Mouse (Mus musculus): ENCODE results near the gene Brd4. TPM values are rescaled to one million over a fixed set of nuclear protein-coding genes. Genes with fewer than 3 reads are reported as not detected.
A peak's percentile ranks its signal among the peaks of the same experiment; 100 is the strongest.

Gene Brd4
- polyA plus RNA-seq, 1 experiment from 2014 or later = 132 TPM

DNA sequence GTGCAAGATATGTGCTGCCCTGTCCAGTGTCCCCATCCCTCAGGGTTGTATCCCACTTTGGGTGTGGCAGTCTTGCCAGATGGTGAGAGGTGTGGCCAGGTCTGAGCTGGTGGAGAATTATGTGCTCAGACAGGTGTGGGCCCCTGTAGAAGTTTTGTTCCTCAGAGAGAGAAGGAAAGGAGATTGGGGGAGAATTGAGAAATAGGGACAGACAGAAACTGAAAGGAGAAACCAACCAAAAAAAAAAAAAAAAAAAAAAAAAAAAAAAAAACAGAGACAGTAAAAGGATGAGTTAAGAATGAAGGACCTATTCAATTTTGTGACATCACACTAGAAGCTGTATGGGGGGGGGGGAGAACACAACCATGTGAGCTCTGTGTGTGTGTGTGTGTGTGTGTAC is 119.7 kb downstream of the Brd4 start:
- no peak overlapping the region for H3K9ac ChIP-seq (ENCODE audit: low read depth, low read length)
- no peak overlapping the region for H3K27ac ChIP-seq (ENCODE audit: low read depth, low read length)
- no peaks in the 10 kb centered on the region for H3K27me3 ChIP-seq (ENCODE audit: control insufficient read depth, insufficient read depth, low read length)
- no peak overlapping the region for H3K4me2 ChIP-seq (replicated peaks; ENCODE audit: low read depth, low read length)
- no peaks in the 10 kb centered on the region for H3K36me3 ChIP-seq (ENCODE audit: control insufficient read depth, insufficient read depth, low read length)
- no peak overlapping the region for H3K4me3 ChIP-seq (ENCODE audit: low read length)
- H3K9me3 ChIP-seq (ENCODE audit: control insufficient read depth, low read length) = no peaks in the 10 kb centered on the region
- ATAC-seq (ENCODE audit: low FRiP score, low TSS enrichment) = no peak
- H3K4me1 ChIP-seq (ENCODE audit: control insufficient read depth, insufficient read depth, low read length) = peaks cover 33% of the 10 kb centered on the region

DNA sequence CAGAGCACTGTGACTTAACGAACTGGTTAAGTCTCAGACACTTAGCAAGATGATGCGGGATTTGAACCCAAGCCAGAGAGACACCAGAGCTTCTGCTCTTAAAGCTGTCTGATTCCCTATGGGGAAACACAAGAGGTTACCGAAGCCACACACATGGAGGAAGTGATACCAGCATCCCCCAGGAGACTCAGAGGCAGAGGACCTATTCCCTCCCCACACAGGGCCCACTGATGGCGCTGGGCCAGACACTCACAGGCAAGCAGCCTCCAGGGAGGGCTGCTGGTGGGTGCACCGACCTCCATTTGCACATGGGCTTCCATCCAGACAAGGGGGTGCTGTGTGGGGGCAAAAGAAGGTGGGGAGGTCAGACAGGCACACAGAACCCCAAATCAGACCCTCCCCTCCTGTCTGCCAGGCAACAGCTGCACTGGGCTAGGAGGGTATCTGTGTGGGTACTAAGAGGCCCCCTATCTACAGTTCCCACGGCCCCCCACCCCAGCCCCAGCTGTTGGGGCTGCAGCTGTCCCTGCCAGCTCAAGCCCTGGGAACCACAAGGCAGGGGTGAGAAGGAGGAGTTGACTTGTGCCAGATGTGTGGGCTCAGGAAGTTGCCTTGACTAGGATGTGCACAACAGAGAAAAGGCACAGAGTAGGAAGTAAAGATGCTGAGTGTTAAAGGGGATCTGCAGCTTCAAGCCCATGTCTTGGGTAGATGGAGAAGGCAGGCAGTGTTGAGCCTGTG is 120.4 kb downstream of the Brd4 start:
- Histone ChIP-seq H3K27ac (ENCODE audit: low read depth, low read length) (no peak overlapping the region), H3K4me1 (ENCODE audit: control insufficient read depth, insufficient read depth, low read length) (peaks cover 33% of the 10 kb centered on the region), H3K4me3 (ENCODE audit: low read length) (no peak overlapping the region), H3K4me2 (replicated peaks; ENCODE audit: low read depth, low read length) (no peak overlapping the region), H3K36me3 (ENCODE audit: control insufficient read depth, insufficient read depth, low read length) (no peaks in the 10 kb centered on the region), H3K9me3 (ENCODE audit: control insufficient read depth, low read length) (no peaks in the 10 kb centered on the region), H3K27me3 (ENCODE audit: control insufficient read depth, insufficient read depth, low read length) (no peaks in the 10 kb centered on the region), H3K9ac (ENCODE audit: low read depth, low read length) (peak overlapping the region; percentile 5; the same call in 1 of the 2 replicates)
- 74% methylated on average over 6 of the region's 6 CpGs for WGBS
- no peak for ATAC-seq (ENCODE audit: low FRiP score, low TSS enrichment)

DNA sequence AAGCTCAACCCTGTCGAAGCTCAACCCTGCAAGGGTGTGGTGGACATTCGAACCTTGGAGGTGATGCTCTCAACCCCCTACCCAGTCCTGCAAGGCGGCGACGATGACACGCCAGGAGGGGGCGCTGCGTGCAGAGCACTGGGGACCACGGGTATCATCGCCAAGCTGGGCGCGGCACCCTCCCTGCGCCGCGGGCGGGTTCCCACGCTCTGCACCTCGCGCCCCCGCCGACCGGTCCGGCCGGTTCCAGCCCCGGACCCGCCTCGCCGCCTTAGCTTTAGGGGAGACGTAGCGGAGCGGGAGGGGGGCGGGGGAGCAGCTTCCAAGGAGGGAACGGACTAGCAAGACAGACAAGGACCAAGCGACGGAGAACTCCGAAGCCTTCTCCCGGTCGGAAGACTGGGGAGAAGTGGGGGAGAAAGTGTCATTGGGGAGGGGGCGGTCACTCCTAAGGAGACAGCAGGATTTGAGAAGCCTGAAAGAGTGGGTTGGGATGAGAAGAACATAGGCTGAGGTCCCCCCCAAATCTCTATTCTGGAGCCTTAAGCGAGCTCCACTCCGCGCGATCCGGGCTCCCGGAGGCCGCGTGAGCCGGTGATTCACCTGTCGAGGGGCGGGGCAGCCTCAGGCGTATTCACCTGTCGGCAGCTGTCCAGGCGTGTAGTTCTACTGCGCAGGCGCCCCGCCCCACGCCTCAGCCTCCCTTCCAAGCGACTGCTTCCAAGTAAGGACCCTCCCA is 122.2 kb downstream of the Brd4 start:
- peak; percentile 28 for ATAC-seq (ENCODE audit: low FRiP score, low TSS enrichment)
- peaks cover 30% of the 10 kb centered on the region for H3K4me1 ChIP-seq (ENCODE audit: control insufficient read depth, insufficient read depth, low read length)
- H3K4me2 ChIP-seq (replicated peaks; ENCODE audit: low read depth, low read length) = peak overlapping the region; percentile 86
- no peaks in the 10 kb centered on the region for H3K27me3 ChIP-seq (ENCODE audit: control insufficient read depth, insufficient read depth, low read length)
- 3% methylated on average over 58 of the region's 58 CpGs for WGBS
- peak overlapping the region; percentile 53 for H3K9ac ChIP-seq (ENCODE audit: low read depth, low read length)
- H3K27ac ChIP-seq (ENCODE audit: low read depth, low read length) = 0 out of 2 replicates have a peak overlapping the region, but pooled peaks have one; percentile 37
- H3K36me3 ChIP-seq (ENCODE audit: control insufficient read depth, insufficient read depth, low read length) = peaks cover 15% of the 10 kb centered on the region; the same call in 1 of the 2 replicates
- H3K4me3 ChIP-seq (ENCODE audit: low read length) = peak overlapping the region; percentile 50
- H3K9me3 ChIP-seq (ENCODE audit: control insufficient read depth, low read length) = no peaks in the 10 kb centered on the region

DNA sequence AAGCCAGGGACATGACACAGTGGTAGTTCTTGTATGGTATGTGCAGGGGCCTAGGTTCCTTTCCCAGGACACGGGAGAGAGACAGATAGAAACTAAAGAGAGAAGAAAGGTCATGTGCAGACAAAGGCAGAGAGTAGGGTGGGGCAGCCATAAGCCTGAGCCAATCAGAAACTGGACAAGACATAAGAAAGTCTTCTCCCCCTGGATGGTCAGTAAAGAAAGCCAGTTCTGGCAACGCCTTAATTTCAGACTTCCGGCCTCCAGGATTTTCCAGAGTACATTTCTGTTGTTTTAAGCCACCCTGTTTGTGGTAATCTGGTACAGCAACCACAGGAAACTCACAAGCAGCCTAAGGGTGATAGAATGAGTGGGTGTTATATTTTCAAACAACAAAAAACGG is 123.6 kb downstream of the Brd4 start:
- Histone ChIP-seq H3K27me3 (ENCODE audit: control insufficient read depth, insufficient read depth, low read length) (no peaks in the 10 kb centered on the region), H3K4me3 (ENCODE audit: low read length) (no peak overlapping the region), H3K9me3 (ENCODE audit: control insufficient read depth, low read length) (no peaks in the 10 kb centered on the region), H3K27ac (ENCODE audit: low read depth, low read length) (no peak overlapping the region), H3K4me1 (ENCODE audit: control insufficient read depth, insufficient read depth, low read length) (peaks cover 25% of the 10 kb centered on the region), H3K9ac (ENCODE audit: low read depth, low read length) (no peak overlapping the region), H3K4me2 (replicated peaks; ENCODE audit: low read depth, low read length) (no peak overlapping the region), H3K36me3 (ENCODE audit: control insufficient read depth, insufficient read depth, low read length) (peaks cover 21% of the 10 kb centered on the region)
- WGBS = 80% methylated on average over 4 of the region's 4 CpGs
- no peak for ATAC-seq (ENCODE audit: low FRiP score, low TSS enrichment)

DNA sequence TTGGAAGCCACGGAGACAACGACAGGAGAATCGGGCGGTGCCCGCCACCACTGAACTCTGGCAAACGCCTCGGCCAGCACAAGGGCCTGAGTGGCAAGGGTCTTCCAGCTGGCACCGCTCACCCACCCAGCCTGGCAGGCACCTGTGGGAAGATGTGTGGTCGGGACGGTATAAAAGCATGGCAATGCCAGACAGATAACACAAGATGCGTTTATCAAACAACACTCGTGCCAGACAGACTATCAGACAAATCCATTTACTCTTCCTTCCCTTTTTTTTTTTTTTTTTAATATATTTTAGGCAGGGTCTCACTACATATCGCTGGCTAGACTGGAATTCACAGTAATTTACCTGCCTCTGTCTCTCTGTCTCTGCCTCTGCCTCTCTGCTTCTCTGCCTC is 125.7 kb downstream of the Brd4 start:
- H3K4me2 ChIP-seq (replicated peaks; ENCODE audit: low read depth, low read length) = no peak overlapping the region
- no peaks in the 10 kb centered on the region for H3K9me3 ChIP-seq (ENCODE audit: control insufficient read depth, low read length)
- 93% methylated on average over 13 of the region's 13 CpGs for WGBS
- no peaks in the 10 kb centered on the region for H3K27me3 ChIP-seq (ENCODE audit: control insufficient read depth, insufficient read depth, low read length)
- no peak overlapping the region for H3K27ac ChIP-seq (ENCODE audit: low read depth, low read length)
- no peak overlapping the region for H3K9ac ChIP-seq (ENCODE audit: low read depth, low read length)
- H3K4me1 ChIP-seq (ENCODE audit: control insufficient read depth, insufficient read depth, low read length) = 0 out of 2 replicates have a peak, but pooled peaks cover 9% of the 10 kb centered on the region
- H3K36me3 ChIP-seq (ENCODE audit: control insufficient read depth, insufficient read depth, low read length) = peaks cover 37% of the 10 kb centered on the region
- no peak for ATAC-seq (ENCODE audit: low FRiP score, low TSS enrichment)
- H3K4me3 ChIP-seq (ENCODE audit: low read length) = no peak overlapping the region

DNA sequence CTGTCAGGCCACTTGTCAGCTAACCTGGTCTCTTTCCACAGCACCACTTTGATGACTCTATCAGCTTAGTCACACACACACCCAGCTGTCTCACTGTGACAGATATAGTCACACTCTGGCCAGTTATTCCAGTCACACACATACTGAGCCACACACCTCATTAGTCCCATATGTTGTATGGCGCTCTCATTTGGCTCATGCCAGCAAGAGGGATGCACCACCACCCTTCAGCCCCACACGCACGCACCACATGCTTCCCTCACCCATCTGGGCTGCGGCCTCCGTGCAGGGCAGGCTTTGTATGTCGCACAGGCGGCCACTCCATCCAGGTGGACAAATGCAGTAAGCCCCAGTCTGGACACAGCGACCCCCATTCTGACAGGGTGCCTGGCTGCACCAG is 137.8 kb downstream of the Brd4 start:
- Histone ChIP-seq H3K27me3 (ENCODE audit: control insufficient read depth, insufficient read depth, low read length) (no peaks in the 10 kb centered on the region), H3K9me3 (ENCODE audit: control insufficient read depth, low read length) (no peaks in the 10 kb centered on the region), H3K4me1 (ENCODE audit: control insufficient read depth, insufficient read depth, low read length) (no peaks in the 10 kb centered on the region), H3K27ac (ENCODE audit: low read depth, low read length) (no peak overlapping the region), H3K4me3 (ENCODE audit: low read length) (no peak overlapping the region), H3K9ac (ENCODE audit: low read depth, low read length) (no peak overlapping the region), H3K4me2 (replicated peaks; ENCODE audit: low read depth, low read length) (no peak overlapping the region), H3K36me3 (ENCODE audit: control insufficient read depth, insufficient read depth, low read length) (peaks cover 77% of the 10 kb centered on the region)
- ATAC-seq (ENCODE audit: low FRiP score, low TSS enrichment) = no peak
- 98% methylated on average over 8 of the region's 8 CpGs for WGBS

Other genes starting within 250 kb of the Brd4 start
- 64.4 and 77.5 TPM in 2 replicates for gene Rrp1b, start 248.6 kb downstream of the Brd4 start, polyA plus RNA-seq (2014; fragmentation: Nextera tagmentation; extraction: Ambion mirVana)
- 0.21 and 0.95 TPM in 2 replicates for gene Hsf2bp, start 248.4 kb downstream of the Brd4 start, polyA plus RNA-seq (2014; fragmentation: Nextera tagmentation; extraction: Ambion mirVana)
- 15.9 and 16.9 TPM in 2 replicates for gene Notch3, start 117.9 kb downstream of the Brd4 start, polyA plus RNA-seq (2014; fragmentation: Nextera tagmentation; extraction: Ambion mirVana)
- gene Ephx3, start 95.2 kb downstream of the Brd4 start, polyA plus RNA-seq (2014; fragmentation: Nextera tagmentation; extraction: Ambion mirVana) = 0.10 TPM in 1 of 2 replicates, not detected in the other
- gene Akap8, start 36.5 kb upstream of the Brd4 start, polyA plus RNA-seq (2014; fragmentation: Nextera tagmentation; extraction: Ambion mirVana) = 60.6 and 62.7 TPM in 2 replicates
- gene Akap8l, start 65.9 kb upstream of the Brd4 start, polyA plus RNA-seq (2014; fragmentation: Nextera tagmentation; extraction: Ambion mirVana) = 81.7 and 93.7 TPM in 2 replicates
- 26.6 and 37.2 TPM in 2 replicates for gene Wiz, start 104.7 kb upstream of the Brd4 start, polyA plus RNA-seq (2014; fragmentation: Nextera tagmentation; extraction: Ambion mirVana)
- gene Rasal3, start 118.9 kb upstream of the Brd4 start, polyA plus RNA-seq (2014; fragmentation: Nextera tagmentation; extraction: Ambion mirVana) = 0.20 and 0.26 TPM in 2 replicates
- gene Pglyrp2, start 139.4 kb upstream of the Brd4 start, polyA plus RNA-seq (2014; fragmentation: Nextera tagmentation; extraction: Ambion mirVana) = not detected in 2 replicates
- 0.63 and 0.72 TPM in 2 replicates for gene Cyp4f39, start 168.0 kb upstream of the Brd4 start, polyA plus RNA-seq (2014; fragmentation: Nextera tagmentation; extraction: Ambion mirVana)
- gene Cyp4f17, start 221.3 kb upstream of the Brd4 start, polyA plus RNA-seq (2014; fragmentation: Nextera tagmentation; extraction: Ambion mirVana) = 6.9 and 7.3 TPM in 2 replicates